8 mouse cellular contexts compared by ENCODE assay signal in genomic region chr3:53735147-53735546, GRCm38 (mm10).
DNase-seq lines count a peak whose midpoint lies in the region; ATAC-seq lines count a peak whose summit lies in the region.

No protein-coding gene starts in this region.

- no peak overlapping the region for H3K4me2 ChIP-seq in midbrain, embryonic 11.5 days
- H3K4me2 ChIP-seq in hindbrain, embryonic 13.5 days, result no peak overlapping the region
- H3K4me2 ChIP-seq in midbrain, embryonic 14.5 days (ENCODE audit: low read length), result no peak overlapping the region

- no peaks in the 10 kb centered on the region for H3K4me1 ChIP-seq in midbrain, embryonic 11.5 days (ENCODE audit: control insufficient read depth, insufficient read depth, low read length)
- peaks cover 6% of the 10 kb centered on the region for H3K4me1 ChIP-seq in midbrain, embryonic 10.5 days
- H3K4me1 ChIP-seq in hindbrain, embryonic 13.5 days (replicated peaks), result no peaks in the 10 kb centered on the region
- peaks cover 10% of the 10 kb centered on the region; the same call in 1 of the 2 replicates for H3K4me1 ChIP-seq in midbrain, embryonic 14.5 days (ENCODE audit: control insufficient read depth, insufficient read depth, low read length)

- peak; percentile 67; the same call in 1 of the 2 replicates for ATAC-seq in midbrain, embryonic 11.5 days (ENCODE audit: low FRiP score)
- peak; percentile 75 for ATAC-seq in hindbrain, embryonic 13.5 days (ENCODE audit: low FRiP score)
- peak; percentile 73 for ATAC-seq in midbrain, embryonic 14.5 days (ENCODE audit: low FRiP score, low TSS enrichment)

- H3K9ac ChIP-seq in midbrain, embryonic 11.5 days (ENCODE audit: low read length), result no peak overlapping the region
- H3K9ac ChIP-seq in hindbrain, embryonic 13.5 days, result no peak overlapping the region
- H3K9ac ChIP-seq in midbrain, embryonic 14.5 days (replicated peaks; ENCODE audit: low read length), result no peak overlapping the region

- no peak overlapping the region for H3K27ac ChIP-seq in midbrain, embryonic 11.5 days (ENCODE audit: low read depth, low read length)
- no peak overlapping the region for H3K27ac ChIP-seq in midbrain, embryonic 10.5 days (replicated peaks)
- no peak overlapping the region for H3K27ac ChIP-seq in hindbrain, embryonic 13.5 days
- no peak overlapping the region for H3K27ac ChIP-seq in midbrain, embryonic 14.5 days (replicated peaks; ENCODE audit: low read depth, low read length)

- 33% methylated on average over 5 of the region's 5 CpGs for WGBS in midbrain, embryonic 11.5 days
- WGBS in midbrain, embryonic 10.5 days, result 36% methylated on average over 5 of the region's 5 CpGs
- WGBS in hindbrain, embryonic 13.5 days, result 33% methylated on average over 5 of the region's 5 CpGs
- 29% methylated on average over 5 of the region's 5 CpGs for WGBS in midbrain, embryonic 14.5 days

- no peaks in the 10 kb centered on the region for H3K27me3 ChIP-seq in midbrain, embryonic 11.5 days (ENCODE audit: control insufficient read depth, insufficient read depth, low read length)
- H3K27me3 ChIP-seq in midbrain, embryonic 10.5 days (ENCODE audit: low read depth, poor library complexity, severe bottlenecking), result 0 out of 2 replicates have a peak, but pooled peaks cover 4% of the 10 kb centered on the region
- H3K27me3 ChIP-seq in hindbrain, embryonic 13.5 days, result no peaks in the 10 kb centered on the region
- H3K27me3 ChIP-seq in midbrain, embryonic 14.5 days (ENCODE audit: control insufficient read depth, insufficient read depth, low read length), result no peaks in the 10 kb centered on the region

- DNase-seq in adrenal gland, adult 2 months, result peak; percentile 11
- DNase-seq in adrenal gland, postnatal 4 days (ENCODE audit: low spot score in 2 of 2), result no peak
- DNase-seq in midbrain, embryonic 11.5 days (ENCODE audit: low spot score, missing footprints), result peak; percentile 90
- no peak for DNase-seq in midbrain, embryonic 10.5 days (ENCODE audit: low spot score)
- DNase-seq in midbrain, embryonic 14.5 days, result peak; percentile 91
- DNase-seq in spleen, postnatal 36 days (ENCODE audit: low spot score in 2 of 2), result no peak
- no peak for DNase-seq in urinary bladder, postnatal 25 days (ENCODE audit: low spot score)

- H3K9me3 ChIP-seq in midbrain, embryonic 11.5 days (ENCODE audit: control insufficient read depth, low read length), result no peaks in the 10 kb centered on the region
- H3K9me3 ChIP-seq in midbrain, embryonic 10.5 days (replicated peaks), result no peaks in the 10 kb centered on the region
- no peaks in the 10 kb centered on the region for H3K9me3 ChIP-seq in hindbrain, embryonic 13.5 days
- H3K9me3 ChIP-seq in midbrain, embryonic 14.5 days (ENCODE audit: control insufficient read depth, low read length), result no peaks in the 10 kb centered on the region

- no peaks in the 10 kb centered on the region for H3K36me3 ChIP-seq in midbrain, embryonic 11.5 days (ENCODE audit: control insufficient read depth, insufficient read depth, low read length)
- no peaks in the 10 kb centered on the region for H3K36me3 ChIP-seq in midbrain, embryonic 10.5 days
- no peaks in the 10 kb centered on the region for H3K36me3 ChIP-seq in hindbrain, embryonic 13.5 days
- H3K36me3 ChIP-seq in midbrain, embryonic 14.5 days (ENCODE audit: control insufficient read depth, insufficient read depth, low read length), result no peaks in the 10 kb centered on the region

- H3K4me3 ChIP-seq in midbrain, embryonic 11.5 days (ENCODE audit: low read depth, low read length), result no peak overlapping the region
- H3K4me3 ChIP-seq in midbrain, embryonic 10.5 days, result no peak overlapping the region
- H3K4me3 ChIP-seq in hindbrain, embryonic 13.5 days, result no peak overlapping the region
- H3K4me3 ChIP-seq in midbrain, embryonic 14.5 days (replicated peaks; ENCODE audit: low read depth, low read length), result no peak overlapping the region

Comparison
In these comparisons a context has a peak if more than half of its experiments do, and no peak if none do; other contexts are left out.
1. DNase-seq: peak in adrenal gland, adult 2 months (single experiment), midbrain, embryonic 11.5 days (single experiment) and midbrain, embryonic 14.5 days (single experiment); none in adrenal gland, postnatal 4 days (0 of 2), midbrain, embryonic 10.5 days (single experiment), spleen, postnatal 36 days (0 of 2) and urinary bladder, postnatal 25 days (single experiment).
2. Peak in every context shown above with its lines, with median percentiles within 50 percentile points of each other: ATAC-seq.